Mouse (Mus musculus) mature B cell (primary cell): ENCODE data around the gene Lcp2.

Experiments
- in situ Hi-C: fragments of 300-500 bp; cut with MboI; formaldehyde crosslinking; loops from 2 replicates; pipeline ENCODE4 v1.14.3; 2019

Lcp2 gene

DNA sequence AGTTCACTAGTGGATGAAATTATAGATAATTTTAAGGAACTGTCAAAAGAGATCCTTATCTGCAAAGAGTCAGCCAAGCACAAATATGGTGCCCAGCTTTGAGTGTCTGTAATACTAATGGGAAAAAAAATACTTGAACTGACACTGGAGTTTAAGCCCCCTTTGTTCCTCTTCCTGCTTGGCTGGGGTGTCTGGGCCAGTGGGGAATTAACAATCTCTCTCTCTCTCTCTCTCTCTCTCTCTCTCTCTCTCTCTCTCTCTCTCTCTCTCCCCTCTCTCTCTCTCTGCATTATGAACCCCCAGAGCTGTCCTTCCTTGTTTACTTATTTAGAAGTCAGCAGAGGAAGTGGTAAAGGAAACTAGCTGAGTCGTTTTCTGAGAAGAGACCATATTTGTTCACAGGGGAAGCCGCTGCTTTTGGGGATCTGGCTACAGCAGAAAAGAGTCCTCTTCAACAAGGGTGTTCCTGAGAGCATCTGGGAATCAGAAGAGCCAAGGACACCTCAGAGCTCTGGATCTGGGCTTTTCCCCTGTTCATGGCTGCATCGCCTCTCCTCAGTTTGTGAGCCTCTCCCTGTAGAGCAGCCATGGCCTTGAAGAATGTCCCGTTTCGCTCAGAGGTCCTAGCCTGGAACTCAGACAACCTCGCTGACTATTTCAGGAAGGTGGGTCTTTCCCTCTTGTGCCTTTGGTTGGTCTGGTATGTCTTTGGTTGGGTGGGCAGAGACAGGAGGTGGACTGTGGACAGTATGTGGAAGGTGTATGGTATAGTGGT is at the start of gene Lcp2:
Gene Lcp2, plus strand, starts transcription at position 154 of the 775 bp plus-strand sequence.
- in situ Hi-C loops = no loop called here

DNA sequence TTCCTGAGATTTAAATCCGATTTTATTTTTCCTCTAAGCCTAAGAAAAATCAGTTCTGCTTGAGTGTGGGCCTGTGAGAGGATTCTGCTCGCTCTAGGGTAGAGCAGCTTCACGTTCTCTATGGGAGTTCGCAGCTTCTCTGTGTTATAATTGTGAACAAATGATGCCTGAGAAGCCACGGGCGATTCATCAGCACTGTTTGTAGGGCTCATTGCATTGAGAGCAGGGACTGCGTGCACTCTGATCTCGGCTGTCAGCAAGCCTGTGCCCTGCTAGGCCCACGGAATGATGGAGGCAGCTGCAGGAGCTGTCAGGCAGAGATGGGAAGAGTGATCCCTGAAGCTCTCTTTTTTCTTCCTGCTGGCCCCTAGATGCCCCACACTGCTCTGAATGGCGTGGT is 48.5 kb upstream of the Lcp2 start:
- in situ Hi-C loops = no loop called here

- in situ Hi-C loops = no loop called here
Measured at GRCm38 (mm10) chr11:34000416-34000815, 46.3 kb upstream of the Lcp2 start.

DNA sequence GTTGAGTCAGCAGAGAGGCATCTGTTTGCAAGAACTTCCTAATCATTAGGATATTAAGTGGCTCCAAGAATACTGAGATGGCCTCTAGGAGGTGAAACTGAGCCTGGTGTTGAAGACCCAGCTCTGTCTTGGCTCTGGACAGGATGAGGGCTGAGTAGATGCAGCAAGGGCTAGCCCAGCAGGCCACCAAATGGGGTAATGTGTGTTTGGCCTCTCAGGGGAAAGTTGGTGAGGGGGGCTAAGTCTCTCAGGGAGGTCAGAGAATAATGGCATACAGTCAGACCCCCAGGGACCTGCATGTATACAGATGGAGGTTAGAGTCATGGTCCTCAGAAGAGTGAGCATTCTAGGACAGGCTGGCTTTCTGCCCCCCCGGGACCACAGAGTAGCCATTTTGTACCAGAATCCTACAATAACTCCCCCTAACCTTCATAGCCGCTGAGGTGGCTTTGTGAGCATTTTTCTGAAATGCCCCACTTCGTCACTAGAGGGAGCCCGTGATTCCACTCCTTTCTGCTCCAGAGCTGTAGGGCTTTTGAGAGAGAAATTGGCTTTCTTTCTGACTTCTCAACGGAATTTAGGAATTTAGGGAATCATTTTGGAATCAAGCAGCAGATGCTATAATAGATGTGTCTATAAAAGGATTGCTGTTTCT is 44.7 kb upstream of the Lcp2 start:
- in situ Hi-C loops = no loop called here

DNA sequence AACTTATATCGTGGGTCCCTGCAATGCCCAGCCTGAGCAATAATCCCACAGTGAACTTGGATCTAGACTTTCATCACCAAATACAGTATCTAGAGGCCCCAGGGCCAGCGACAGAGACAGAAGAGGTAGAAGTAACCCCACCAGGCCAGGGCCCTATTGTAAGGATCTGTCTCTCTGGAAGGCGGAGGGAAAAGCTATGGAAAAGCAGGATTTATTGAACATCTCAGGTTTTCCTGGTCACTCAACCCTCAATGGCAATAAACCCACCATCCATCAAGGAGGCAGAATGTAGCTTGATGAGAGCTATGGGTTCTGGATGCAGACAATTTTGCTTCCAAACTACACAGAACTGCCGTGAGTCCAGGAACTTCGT is 44.1 kb upstream of the Lcp2 start:
- in situ Hi-C loops = no loop called here

DNA sequence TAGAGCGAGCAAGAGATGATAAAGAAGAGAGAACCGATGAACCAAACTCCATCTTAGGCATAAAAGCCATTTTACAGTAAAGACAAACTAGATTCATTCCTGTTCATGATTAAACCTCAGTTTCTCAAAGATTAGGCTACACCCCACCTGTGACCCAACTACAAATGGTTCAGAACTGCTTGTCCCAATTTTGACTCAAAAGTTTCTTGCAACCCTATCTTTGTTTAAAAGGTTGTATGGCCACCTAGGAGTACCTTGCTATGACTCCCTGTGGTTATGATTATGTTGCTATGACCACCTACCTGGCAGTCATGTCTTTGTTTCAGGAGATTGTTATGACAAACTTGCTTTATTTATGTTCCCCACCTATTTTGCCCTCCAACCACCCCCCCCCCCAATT is 39.1 kb upstream of the Lcp2 start:
- in situ Hi-C loops = no loop called here

GRCm38 (mm10) chr11:34008214-34008613 is 38.5 kb upstream of the Lcp2 start:
- in situ Hi-C loops = no loop called here

DNA sequence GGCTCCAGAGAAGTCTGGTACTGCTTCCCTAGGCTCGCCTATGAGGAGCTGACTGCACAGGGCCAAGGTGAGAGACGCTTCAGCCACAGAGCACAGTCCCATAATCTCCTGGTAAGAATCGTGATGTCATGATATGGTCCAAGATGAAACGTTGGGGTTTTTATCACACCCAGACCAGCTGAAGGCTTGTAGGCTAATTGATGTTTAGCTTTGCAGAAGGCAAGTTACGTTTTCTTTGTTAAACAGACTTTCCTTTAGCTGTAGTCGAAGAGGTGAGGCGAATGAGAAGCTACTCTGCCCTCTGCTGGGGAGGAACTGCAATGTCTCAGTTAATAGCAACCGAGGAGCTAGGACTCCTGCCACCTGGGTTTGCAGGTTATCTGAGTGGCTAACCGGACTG is 38.0 kb upstream of the Lcp2 start:
- in situ Hi-C loops = no loop called here

DNA sequence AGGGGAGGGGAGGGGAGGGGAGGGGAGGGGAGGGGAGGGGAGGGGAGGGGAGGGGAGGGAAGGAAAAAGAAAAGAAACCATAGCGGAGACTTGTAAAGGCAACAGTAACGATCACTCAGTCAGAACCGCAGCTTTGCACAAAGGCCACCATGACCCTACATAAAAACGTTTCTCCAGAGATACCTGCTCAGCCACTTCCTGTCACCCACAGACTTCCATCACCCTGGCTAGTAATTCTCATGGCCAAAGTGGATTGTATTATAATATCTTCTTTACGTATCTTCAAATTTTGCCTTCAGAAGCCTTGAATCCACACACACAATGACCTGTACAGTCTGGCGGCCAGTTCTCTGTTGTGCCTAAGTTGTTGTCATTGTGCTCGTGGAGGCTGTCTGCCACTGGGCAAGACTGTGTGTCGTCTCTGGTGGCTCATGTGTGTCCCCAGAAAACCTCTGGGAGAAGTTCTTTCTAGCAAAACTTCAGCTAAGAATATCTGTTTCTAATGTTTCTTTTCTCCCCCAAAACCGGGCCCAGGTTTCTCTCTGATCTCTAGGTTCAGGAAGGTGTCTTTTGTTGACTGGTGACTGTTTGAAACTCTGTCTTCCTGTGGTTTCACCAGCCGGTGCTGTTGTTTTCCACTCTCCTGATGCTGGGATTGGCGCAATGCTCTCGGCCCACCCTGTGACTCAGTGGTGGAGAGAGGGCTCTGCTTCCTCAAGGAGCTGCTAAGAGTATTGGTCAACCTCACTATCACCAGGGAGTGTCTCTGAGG is 37.2 kb upstream of the Lcp2 start:
- in situ Hi-C loops = no loop called here

GRCm38 (mm10) chr11:34010133-34010858 is 36.4 kb upstream of the Lcp2 start:
- in situ Hi-C loops = no loop called here

DNA sequence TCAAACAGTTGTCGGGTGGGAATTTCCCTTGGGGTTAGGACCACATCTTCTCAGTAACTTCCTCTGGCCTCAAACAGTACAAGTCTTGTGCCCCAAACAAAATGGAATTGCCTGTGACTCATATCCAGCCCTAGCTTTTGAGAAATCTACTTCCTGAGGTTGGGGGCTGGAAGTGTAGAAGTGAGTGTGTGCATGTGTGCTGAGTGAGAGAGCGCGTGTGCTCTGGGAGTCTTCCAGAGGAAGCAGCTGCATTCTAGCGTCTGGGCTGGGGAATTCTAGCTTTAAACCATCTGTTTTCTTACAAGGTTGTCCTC is 35.9 kb upstream of the Lcp2 start:
- in situ Hi-C loops = no loop called here

DNA sequence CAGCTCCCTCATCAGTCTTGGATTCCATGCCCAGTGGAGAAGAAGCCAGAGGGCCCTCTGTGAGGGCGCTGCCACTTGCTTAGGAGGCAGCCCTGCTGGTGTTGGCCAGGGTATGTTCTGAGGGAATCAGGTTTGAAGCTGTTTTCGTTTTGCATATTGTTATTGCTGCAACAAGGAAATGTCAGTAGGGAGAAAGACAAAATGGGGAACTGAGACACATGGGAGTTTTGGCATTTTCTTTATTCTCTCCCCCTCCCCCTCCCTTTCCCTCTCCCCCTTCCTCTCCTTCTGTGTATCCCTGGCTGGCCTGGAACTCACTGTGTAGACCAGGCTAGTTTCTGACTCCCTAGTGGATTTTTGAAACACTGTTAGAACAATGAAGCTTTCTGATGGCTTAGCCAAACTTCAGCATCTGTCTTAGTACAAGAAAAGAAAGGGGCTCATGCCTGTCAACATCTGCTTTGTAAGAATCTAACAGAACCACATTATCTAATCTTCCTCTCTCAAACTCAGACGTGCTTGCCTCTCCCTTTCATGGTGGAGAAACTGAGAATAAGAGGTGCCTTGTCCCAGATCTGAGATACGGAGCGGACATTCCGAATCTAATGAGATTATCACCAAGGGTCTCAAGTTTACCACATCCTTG is 34.6 kb upstream of the Lcp2 start:
- in situ Hi-C loops = no loop called here

DNA sequence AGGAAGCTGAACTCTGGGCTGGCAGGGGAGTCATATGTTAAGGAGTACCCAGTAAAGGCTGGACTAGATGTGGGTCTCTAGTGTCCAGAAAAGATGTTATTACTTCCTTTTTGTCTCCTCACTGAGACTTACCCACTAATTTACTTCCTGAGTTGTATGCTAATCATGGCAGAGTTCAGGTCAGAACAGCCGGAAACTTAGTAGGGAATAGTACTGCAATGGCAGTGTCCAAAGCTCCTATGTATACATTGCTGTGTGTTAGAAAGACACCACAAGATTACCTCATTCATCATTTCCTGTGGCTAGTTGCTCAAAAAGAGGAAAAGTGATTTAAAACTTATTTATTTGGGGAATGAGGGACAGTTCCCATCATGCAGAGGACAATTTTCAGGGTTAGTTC is 21.6 kb upstream of the Lcp2 start:
- in situ Hi-C loops = no loop called here

- in situ Hi-C loops = no loop called here
Measured at GRCm38 (mm10) chr11:34029658-34030057, 17.1 kb upstream of the Lcp2 start.

GRCm38 (mm10) chr11:34031015-34031805 is 15.5 kb upstream of the Lcp2 start:
- in situ Hi-C loops = no loop called here

GRCm38 (mm10) chr11:34034008-34034505 is 12.7 kb upstream of the Lcp2 start:
- in situ Hi-C loops = no loop called here

DNA sequence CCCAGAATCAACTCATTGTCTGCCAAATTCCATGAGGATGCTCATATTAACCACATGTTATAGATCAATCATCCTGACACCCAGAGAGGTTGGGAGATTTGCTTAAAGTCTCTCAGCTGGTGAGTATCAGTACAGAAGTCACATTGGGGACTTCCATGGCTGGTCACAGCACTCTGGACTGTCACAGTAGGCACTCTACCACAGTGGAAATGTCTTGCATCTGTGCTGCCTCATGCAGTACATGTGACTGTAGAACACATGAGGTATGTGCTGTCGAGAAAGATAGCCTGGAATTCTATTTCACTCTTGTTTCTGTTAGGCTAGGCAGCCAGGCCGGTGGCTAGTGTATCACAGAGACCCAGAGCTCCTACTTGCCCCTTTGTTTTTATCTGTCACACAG is 11.9 kb upstream of the Lcp2 start:
- in situ Hi-C loops = no loop called here

DNA sequence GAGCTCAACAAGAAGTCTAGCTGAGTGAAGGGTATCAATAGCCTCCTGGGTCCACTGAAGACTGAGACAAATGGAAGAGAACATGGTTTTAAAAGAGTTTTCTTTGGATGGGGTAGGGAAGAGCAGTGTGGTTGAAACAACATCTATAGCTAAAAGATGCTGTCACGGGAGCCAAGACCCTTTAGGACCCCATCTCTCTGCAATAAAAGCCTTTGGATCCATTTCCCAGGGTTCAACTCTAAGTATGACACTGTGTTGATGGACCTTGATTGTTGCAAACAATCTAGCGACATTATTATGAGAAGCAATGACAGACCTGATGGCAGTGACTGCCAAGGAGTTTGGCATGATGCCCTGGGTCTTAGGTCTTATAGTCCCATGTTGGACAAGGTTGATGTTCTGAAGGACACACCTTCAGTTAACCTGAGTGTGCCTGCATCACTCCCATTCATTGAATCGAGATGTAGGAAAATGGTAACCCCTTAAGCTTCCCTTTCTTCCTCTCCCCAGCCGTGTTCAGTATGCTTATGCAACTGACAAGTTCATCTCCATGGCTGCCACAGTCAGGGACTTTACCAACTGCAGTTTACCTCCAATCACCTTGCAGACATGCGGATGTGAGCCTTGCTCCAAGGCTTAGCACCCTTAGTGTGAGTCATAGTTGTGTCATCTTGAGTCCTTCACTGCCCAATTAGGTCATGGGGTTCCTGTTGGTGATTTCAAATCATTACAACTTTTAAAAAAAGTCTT is 10.6 kb upstream of the Lcp2 start:
- in situ Hi-C loops = no loop called here

- in situ Hi-C loops = no loop called here
Measured at GRCm38 (mm10) chr11:34040061-34040460, 6.7 kb upstream of the Lcp2 start.

GRCm38 (mm10) chr11:34042808-34043207 is 3.9 kb upstream of the Lcp2 start:
- in situ Hi-C loops = no loop called here
